Mouse (Mus musculus): ENCODE results near the gene 4930470P17Rik.
"Not testable (repeated sequence)": the region's sequence is repeated elsewhere in the genome, so short reads cannot be mapped to it uniquely, and the experiment has no call there.

The 4930470P17Rik gene

GRCm38 (mm10) chr2:170601917-170602316, at the start of gene 4930470P17Rik:
4930470P17Rik (minus strand) TSS chr2:170602017.
- no peak for DNase-seq (ENCODE audit: low read depth, low spot score)

DNA sequence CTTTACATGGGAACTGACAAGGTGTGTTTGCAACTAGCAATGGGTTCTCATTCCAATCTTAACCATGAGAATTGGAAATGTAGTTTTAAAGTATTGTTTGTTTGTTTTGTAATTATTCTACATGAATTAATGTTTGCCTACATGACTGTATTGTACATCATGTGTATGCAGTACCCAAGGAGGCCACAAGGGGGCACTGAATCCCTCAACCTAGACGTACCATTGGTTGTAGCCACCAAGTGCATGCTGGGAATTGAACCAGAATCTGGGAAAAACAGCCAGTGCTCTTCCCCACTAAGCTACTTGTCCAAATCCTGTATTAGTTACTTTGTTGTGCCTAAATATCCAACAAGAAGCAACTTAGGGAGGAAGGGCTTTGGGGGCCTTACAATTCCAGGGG, 49.7 kb upstream of the 4930470P17Rik start:
- DNase-seq (ENCODE audit: low read depth, low spot score), result no peak

DNA sequence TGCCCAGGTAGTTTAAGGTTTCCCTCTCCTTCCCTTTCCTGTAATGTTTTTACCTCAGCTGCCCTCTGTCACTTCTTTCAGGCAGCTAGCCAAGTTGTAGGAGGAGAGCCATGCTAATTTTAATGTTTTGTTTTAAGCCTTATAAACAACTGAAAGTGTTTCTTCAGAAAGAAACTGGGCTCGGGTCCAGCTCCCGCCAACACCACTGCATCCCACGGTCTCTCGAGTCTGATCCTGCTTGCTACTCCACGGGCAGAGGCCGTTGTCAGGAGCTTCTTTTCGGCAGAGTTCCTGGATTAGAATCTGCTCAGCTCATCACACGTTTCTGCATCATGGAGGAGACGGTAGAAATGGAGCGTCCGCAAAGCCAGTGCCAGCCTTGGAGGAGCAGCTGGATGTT, 46.7 kb upstream of the 4930470P17Rik start:
- DNase-seq (ENCODE audit: low read depth, low spot score), result no peak

GRCm38 (mm10) chr2:170646201-170646600, 44.4 kb upstream of the 4930470P17Rik start:
- DNase-seq (ENCODE audit: low read depth, low spot score), result no peak

DNA sequence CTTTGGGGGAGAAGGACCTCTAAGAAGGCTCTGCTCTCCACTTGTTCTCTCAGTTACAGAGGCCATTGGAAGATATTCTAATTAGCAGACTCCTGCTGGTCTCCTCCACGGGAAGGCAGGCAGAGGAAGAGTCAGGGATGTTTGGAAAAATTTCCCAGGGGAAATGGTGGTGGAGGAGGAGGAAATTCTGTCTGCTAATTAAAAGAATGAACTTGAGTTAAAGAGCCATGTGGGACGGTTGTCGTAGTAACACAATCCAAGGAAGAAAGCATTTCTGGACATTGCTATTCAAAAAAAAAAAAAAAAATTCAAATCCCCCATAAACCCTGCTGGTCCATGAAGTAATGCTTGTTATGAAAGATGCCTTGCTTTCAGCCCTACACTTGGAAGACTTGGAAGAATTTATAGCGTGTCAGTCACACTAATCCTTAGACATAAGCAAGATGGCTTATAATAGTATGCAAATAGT, 40.6 kb upstream of the 4930470P17Rik start:
- no peak for DNase-seq (ENCODE audit: low read depth, low spot score)

- no peak for DNase-seq (ENCODE audit: low read depth, low spot score)
These were observed 38.5 kb upstream of the 4930470P17Rik start for GRCm38 (mm10) chr2:170640281-170640680.

GRCm38 (mm10) chr2:170638746-170639145, 36.9 kb upstream of the 4930470P17Rik start:
- no peak for DNase-seq (ENCODE audit: low read depth, low spot score)

DNA sequence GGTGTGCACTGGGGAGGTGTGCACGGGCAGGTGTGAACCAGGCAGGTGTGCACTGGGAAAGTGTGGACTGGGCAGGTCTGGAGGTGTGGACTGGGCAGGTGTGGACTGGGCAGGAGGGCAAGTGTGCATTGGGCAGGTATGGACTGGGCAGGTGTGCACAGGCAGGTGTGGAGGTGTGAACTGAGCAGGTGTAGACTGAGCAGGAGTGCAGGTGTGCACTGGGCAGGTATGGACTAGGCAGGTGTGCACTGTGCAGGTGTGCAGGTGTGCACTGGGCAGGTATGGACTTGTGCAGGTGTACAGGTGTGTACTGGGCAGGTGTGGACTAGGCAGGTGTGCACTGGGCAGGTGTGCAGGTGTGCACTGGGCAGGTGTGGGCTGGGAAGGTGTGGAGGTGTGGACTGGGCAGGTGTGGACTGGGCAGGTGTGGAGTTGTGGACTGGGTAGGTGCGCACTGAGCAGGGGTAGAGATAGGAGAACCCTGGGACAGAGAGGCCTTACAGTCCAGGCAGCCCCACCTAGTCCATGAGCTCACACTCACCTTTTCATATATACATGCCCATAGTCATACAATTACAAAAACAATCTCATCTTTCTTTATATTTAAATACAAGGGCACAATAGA, 31.3 kb upstream of the 4930470P17Rik start:
- DNase-seq (ENCODE audit: low read depth, low spot score), result no peak

GRCm38 (mm10) chr2:170632386-170632785, 30.6 kb upstream of the 4930470P17Rik start:
- DNase-seq (ENCODE audit: low read depth, low spot score), result no peak

DNA sequence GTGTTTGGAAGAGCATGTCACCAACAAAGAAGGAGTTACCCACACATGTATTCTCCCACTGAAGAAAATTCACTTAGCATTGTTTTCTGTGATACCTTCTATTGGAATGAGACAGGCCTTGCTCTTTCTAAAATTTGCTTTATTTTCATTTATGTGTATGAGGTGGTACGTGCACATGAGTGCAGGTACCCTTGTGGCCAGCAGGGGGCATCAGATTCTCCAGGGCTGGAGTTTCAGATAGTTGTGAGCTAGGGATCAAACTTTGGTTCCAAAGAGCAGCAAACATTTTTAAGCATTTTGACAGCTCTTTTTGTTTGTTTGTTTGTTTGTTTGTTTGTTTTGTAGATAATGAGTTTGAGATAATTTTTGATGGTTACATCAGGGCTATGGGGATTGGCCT, 29.6 kb upstream of the 4930470P17Rik start:
- DNase-seq (ENCODE audit: low read depth, low spot score), result no peak

DNA sequence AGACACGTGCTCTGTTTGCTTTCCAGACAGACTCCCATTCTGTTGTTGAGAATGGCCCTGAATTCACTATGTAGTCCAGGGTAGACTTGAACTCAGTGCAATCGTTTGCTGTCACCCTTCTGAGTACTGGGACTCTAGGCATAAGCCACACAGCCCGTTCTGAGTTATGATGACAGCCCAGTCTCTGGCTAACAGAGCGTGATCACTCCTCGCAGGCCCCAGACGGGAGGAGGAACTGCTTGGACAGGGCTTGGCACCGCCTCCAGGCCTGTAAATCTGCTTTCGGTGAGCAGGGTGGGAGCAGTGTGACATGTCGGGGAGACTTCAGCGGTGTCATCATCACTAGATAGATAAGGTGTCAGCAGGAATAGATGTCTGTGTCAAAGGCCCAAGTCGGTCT, 28.7 kb upstream of the 4930470P17Rik start:
- no peak for DNase-seq (ENCODE audit: low read depth, low spot score)

DNA sequence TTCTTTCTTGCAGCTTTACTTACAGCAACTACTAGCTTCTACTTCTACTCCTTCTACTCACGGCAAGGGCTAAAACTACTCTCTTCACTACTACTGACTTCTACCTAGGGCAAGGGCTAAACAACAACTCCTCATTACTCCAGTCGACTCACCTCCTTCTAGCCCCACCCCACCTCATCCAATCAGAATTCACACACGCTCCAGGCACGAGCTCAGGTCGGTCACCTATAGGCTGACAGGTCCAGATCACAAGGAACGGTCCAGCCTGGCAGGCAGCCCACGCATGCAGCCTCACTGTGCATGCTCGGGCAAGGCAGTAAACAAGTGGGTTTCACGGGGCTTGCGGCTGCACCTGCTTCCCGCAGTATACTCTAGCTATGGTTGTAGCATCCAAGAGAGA, 26.2 kb upstream of the 4930470P17Rik start:
- not testable (repeated sequence) for DNase-seq (ENCODE audit: low read depth, low spot score)

GRCm38 (mm10) chr2:170624201-170624880, 22.5 kb upstream of the 4930470P17Rik start:
- not testable (repeated sequence) for DNase-seq (ENCODE audit: low read depth, low spot score)

GRCm38 (mm10) chr2:170622985-170623384, 21.2 kb upstream of the 4930470P17Rik start:
- no peak for DNase-seq (ENCODE audit: low read depth, low spot score)

- no peak for DNase-seq (ENCODE audit: low read depth, low spot score)
These were observed 17.2 kb upstream of the 4930470P17Rik start for GRCm38 (mm10) chr2:170618862-170619492.

DNA sequence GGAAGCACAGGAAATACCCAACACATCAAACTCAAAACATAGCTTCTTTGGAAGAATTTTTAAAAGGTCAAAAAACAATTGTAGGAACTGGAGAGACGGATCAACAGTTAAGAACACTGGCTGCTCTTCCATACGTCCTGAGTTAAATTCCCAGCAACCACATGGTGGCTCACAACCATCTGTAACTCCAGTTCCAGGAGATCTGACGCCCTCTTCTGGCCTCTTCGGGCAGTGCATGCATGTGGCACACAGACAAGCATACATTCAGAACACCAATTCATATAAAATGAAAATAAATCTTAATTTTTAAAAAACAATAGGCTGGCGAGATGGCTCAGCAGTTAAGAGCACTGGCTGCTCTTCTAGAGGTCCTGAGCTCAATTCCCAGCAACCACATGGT, 10.0 kb upstream of the 4930470P17Rik start:
- not testable (repeated sequence) for DNase-seq (ENCODE audit: low read depth, low spot score)

GRCm38 (mm10) chr2:170601171-170601570, 646 bp downstream of the 4930470P17Rik start:
- DNase-seq (ENCODE audit: low read depth, low spot score), result no peak

GRCm38 (mm10) chr2:170597586-170597985, 4.2 kb downstream of the 4930470P17Rik start:
- no peak for DNase-seq (ENCODE audit: low read depth, low spot score)

DNA sequence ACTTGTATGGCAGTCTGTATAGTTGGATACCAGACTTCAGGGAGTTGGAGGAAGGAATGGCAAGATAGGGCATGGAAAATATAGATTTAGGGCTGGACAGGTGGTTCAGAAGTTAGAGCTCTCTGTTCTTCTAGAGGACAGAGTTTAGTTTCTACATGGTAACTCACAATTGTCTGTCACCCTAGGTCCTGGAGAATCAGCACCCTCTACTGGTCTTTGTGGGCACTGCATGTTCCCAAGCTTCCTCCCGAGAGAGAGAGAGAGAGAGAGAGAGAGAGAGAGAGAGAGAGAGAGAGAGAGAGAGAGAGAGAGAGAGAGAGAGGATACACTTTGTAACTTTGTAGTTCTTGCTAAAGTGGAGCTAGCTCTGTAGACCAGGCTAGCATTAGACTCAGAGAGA, 5.1 kb downstream of the 4930470P17Rik start:
- DNase-seq (ENCODE audit: low read depth, low spot score), result peak; percentile 32

- no peak for DNase-seq (ENCODE audit: low read depth, low spot score)
These were observed 9.7 kb downstream of the 4930470P17Rik start for GRCm38 (mm10) chr2:170592161-170592560.

- DNase-seq (ENCODE audit: low read depth, low spot score), result no peak
These were observed 13.4 kb downstream of the 4930470P17Rik start for GRCm38 (mm10) chr2:170588369-170588900.

DNA sequence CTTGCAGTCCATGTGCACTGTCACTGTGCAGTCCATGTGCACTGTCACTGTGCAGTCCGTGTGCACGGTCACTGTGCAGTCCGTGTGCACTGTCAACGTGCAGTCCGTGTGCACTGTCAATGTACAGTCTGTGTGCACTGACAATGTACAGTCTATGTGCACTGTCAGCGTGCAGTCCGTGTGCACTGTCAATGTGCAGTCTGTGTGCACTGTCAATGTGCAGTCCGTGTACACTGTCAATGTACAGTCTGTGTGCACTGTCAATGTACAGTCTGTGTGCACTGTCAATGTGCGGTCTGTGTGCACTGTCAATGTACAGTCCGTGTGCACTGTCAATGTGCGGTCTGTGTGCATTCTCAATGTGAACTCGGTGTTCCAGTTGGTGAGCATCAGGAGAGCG, 17.1 kb downstream of the 4930470P17Rik start:
- DNase-seq (ENCODE audit: low read depth, low spot score), result no peak
